Mouse (Mus musculus): ENCODE measurements around the gene Kif20b. TPM values are rescaled to one million over a fixed set of nuclear protein-coding genes. Genes with fewer than 3 reads are reported as not detected.

Gene Kif20b
- polyA plus RNA-seq, 1 experiment from 2014 or later, result 69.7 TPM

DNA sequence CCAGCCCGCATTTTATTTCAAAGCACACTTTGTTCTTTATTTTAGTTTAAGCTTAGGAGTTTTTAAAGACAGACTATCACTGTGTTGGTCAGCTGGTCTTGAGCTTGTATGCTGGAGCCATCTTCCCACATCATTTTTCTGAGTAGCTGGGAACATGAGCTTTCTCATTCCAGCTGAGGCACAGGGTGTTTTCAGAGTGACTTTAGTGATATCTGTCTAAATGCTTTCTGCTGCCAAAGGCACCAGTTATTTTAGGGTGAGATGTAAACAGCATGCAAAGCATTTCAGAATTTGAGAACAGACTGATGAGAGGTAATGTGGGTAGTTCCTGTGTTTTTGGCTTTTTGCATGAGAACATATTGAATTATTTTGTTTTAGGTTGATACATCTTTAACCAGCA lies 25.0 kb downstream of the Kif20b start:
- peaks cover 49% of the 10 kb centered on the region for H3K36me3 ChIP-seq (replicated peaks)
- H3K9ac ChIP-seq, result no peak overlapping the region
- ATAC-seq (ENCODE audit: low FRiP score), result no peak
- H3K4me2 ChIP-seq, result no peak overlapping the region
- no peaks in the 10 kb centered on the region for H3K27me3 ChIP-seq
- H3K4me1 ChIP-seq, result no peaks in the 10 kb centered on the region
- H3K27ac ChIP-seq, result no peak overlapping the region
- H3K4me3 ChIP-seq (replicated peaks), result no peak overlapping the region
- WGBS, result 94% methylated on average over 1 of the region's 1 CpGs
- H3K9me3 ChIP-seq, result no peaks in the 10 kb centered on the region

DNA sequence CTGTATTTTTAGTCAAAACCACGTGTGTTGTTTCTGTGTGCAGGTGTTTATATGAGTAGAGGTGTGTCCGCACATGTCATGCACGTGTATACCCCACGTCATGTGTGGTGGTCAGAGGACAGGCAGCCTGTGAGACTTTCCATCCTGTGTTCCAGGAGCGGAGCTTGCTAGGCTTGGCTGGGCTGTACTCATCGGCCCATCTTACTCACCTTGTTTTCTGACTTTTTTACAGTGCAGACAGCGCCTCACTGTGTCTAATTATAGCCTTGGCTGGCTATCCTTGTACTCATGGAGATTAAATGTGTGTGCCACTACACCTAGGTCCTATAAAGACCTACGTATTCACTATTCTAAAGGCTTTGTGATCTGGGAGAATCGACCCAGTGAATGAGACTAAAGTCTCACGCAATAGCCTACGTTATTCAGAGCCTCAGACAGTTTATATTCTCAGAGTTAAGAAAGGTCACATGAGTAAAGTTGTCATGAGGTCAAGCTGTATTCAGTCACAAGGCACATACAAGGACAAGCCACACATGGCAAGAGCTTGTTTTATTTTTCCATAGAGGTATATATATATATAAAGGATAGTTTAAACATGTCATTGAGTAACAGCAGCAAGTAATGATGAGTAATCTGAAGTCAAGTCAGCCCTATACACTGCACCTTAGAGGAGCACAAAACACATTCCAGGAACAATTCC lies 31.8 kb downstream of the Kif20b start:
- H3K27me3 ChIP-seq, result no peaks in the 10 kb centered on the region
- no peak overlapping the region for H3K4me3 ChIP-seq (replicated peaks)
- H3K4me2 ChIP-seq, result no peak overlapping the region
- H3K4me1 ChIP-seq, result no peaks in the 10 kb centered on the region
- peaks cover 57% of the 10 kb centered on the region for H3K36me3 ChIP-seq (replicated peaks)
- no peaks in the 10 kb centered on the region for H3K9me3 ChIP-seq
- H3K27ac ChIP-seq, result no peak overlapping the region
- H3K9ac ChIP-seq, result no peak overlapping the region
- WGBS, result 90% methylated on average over 11 of the region's 11 CpGs
- ATAC-seq (ENCODE audit: low FRiP score), result no peak

DNA sequence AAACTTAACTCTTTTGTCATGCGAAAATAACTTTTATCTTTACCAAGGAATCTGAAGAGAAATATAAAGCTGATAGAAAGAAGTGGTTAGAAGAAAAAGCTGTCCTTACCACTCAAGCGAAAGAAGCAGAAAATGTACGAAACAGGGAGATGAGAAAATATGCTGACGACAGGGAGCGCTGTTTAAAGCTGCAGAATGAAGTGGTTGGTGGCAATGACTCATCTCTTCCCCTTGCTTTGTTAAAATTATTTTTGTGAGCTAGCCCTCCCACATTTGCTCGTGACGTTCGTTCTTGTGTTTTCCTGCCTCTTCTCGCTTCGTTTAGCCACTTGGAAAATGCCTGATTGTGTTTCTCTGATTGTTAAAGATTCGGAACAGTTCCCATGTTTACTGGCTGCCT lies 37.2 kb downstream of the Kif20b start:
- Histone ChIP-seq H3K4me2 (no peak overlapping the region), H3K4me1 (no peaks in the 10 kb centered on the region), H3K36me3 (replicated peaks) (peaks cover 53% of the 10 kb centered on the region), H3K9ac (no peak overlapping the region), H3K9me3 (no peaks in the 10 kb centered on the region), H3K27ac (no peak overlapping the region), H3K27me3 (no peaks in the 10 kb centered on the region), H3K4me3 (replicated peaks) (no peak overlapping the region)
- 83% methylated on average over 11 of the region's 11 CpGs for WGBS
- no peak for ATAC-seq (ENCODE audit: low FRiP score)

DNA sequence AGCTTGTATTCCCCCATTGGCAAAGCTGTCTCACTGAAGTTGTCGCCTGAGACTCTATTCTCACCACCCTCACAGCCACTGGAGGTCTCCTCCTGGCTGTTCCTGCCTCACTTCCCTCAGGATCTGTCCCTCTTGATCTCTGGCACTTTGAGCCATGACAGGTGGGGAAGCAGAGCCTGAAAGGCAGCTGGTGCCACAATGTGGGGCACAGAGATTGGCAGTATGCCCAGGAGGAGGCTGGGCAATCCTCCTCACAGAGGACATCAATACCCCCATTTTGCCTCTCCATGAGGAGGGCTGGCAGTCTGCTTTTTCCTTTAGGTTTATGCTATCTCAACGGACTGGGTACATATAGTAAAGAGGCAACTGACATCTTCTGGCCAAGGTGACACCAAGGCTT lies 62.6 kb downstream of the Kif20b start:
- no peaks in the 10 kb centered on the region for H3K4me1 ChIP-seq
- H3K36me3 ChIP-seq (replicated peaks), result no peaks in the 10 kb centered on the region
- no peaks in the 10 kb centered on the region for H3K9me3 ChIP-seq
- no peak overlapping the region for H3K4me2 ChIP-seq
- no peak overlapping the region for H3K9ac ChIP-seq
- H3K27me3 ChIP-seq, result no peaks in the 10 kb centered on the region
- no peak overlapping the region for H3K4me3 ChIP-seq (replicated peaks)
- ATAC-seq (ENCODE audit: low FRiP score), result peak; percentile 30; the same call in 1 of the 2 replicates
- 79% methylated on average over 2 of the region's 2 CpGs for WGBS
- no peak overlapping the region for H3K27ac ChIP-seq

DNA sequence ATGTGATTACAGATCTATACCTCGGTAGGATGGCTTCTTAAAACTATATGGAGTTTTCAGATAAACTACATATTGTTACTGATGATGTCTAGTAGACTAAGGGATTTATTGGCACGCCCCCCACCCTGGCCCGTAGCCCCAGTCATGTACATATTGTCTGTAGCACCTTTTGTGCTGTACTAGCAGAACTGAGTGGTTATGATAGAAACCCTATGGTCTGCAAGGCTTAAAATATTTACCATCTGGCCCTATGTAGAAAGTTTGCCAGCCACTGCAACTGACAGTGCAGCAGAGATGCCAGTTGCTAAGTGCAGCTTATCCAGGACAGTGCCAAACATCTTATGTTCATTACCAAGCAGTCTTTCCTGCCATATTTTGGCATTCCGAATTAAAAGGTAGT lies 68.3 kb downstream of the Kif20b start:
- H3K27ac ChIP-seq, result no peak overlapping the region
- 77% methylated on average over 4 of the region's 4 CpGs for WGBS
- H3K36me3 ChIP-seq (replicated peaks), result no peaks in the 10 kb centered on the region
- H3K9me3 ChIP-seq, result no peaks in the 10 kb centered on the region
- no peak overlapping the region for H3K4me3 ChIP-seq (replicated peaks)
- no peaks in the 10 kb centered on the region for H3K27me3 ChIP-seq
- no peak for ATAC-seq (ENCODE audit: low FRiP score)
- no peak overlapping the region for H3K4me2 ChIP-seq
- H3K4me1 ChIP-seq, result no peaks in the 10 kb centered on the region
- H3K9ac ChIP-seq, result no peak overlapping the region

DNA sequence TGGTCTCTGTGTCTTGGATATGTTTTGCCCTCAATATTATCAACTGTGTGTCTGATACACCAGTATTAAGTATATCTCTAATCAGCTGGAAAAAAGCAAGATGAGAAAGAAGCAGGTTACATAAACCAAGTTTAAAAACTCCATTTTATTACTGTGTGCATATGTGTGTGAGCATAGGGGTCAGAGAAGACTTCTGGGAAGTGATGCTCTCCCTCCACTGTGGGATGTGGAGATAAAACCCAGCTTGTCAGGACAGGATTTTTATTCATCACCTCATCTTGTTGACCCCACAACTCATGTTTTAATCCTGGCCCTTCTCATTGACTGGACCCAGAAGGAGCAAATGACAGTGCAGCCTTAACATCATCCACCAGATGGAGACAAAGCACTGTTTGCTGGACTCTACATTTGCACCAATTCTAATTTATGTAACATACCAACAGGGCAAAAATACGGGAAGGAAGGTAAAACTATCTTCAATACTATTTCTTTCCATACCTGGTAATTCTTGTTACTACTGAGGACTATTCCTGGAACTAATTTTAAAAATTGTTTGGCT lies 70.9 kb downstream of the Kif20b start:
- H3K4me3 ChIP-seq (replicated peaks), result no peak overlapping the region
- H3K9me3 ChIP-seq, result no peaks in the 10 kb centered on the region
- peak; percentile 75 for ATAC-seq (ENCODE audit: low FRiP score)
- H3K4me2 ChIP-seq, result no peak overlapping the region
- H3K27ac ChIP-seq, result no peak overlapping the region
- WGBS, result 17% methylated on average over 1 of the region's 1 CpGs
- no peaks in the 10 kb centered on the region for H3K4me1 ChIP-seq
- H3K36me3 ChIP-seq (replicated peaks), result no peaks in the 10 kb centered on the region
- no peaks in the 10 kb centered on the region for H3K27me3 ChIP-seq
- H3K9ac ChIP-seq, result no peak overlapping the region

DNA sequence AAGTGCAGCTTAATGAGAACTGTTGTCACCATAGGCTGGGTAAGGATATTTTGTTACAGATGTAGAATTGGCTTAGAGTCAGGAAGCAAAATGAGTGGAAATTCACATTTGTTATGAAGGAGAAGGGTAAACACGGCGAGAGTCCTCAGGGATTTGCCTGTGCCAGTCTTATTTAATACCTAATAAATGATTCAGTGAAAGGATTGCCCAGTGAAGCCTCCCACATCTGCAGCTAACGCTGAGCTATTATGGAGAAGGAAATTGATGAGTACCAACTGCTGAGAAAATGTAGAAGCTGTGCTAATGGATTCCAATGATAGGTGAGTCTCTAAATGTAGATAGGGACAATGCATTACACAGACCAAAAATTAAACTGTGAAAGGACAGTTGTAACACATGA lies 92.9 kb downstream of the Kif20b start:
- H3K27me3 ChIP-seq, result no peaks in the 10 kb centered on the region
- no peak overlapping the region for H3K27ac ChIP-seq
- H3K4me2 ChIP-seq, result no peak overlapping the region
- WGBS, result 82% methylated on average over 3 of the region's 3 CpGs
- H3K4me3 ChIP-seq (replicated peaks), result no peak overlapping the region
- ATAC-seq (ENCODE audit: low FRiP score), result no peak
- no peaks in the 10 kb centered on the region for H3K36me3 ChIP-seq (replicated peaks)
- H3K9ac ChIP-seq, result no peak overlapping the region
- no peaks in the 10 kb centered on the region for H3K4me1 ChIP-seq
- no peaks in the 10 kb centered on the region for H3K9me3 ChIP-seq

DNA sequence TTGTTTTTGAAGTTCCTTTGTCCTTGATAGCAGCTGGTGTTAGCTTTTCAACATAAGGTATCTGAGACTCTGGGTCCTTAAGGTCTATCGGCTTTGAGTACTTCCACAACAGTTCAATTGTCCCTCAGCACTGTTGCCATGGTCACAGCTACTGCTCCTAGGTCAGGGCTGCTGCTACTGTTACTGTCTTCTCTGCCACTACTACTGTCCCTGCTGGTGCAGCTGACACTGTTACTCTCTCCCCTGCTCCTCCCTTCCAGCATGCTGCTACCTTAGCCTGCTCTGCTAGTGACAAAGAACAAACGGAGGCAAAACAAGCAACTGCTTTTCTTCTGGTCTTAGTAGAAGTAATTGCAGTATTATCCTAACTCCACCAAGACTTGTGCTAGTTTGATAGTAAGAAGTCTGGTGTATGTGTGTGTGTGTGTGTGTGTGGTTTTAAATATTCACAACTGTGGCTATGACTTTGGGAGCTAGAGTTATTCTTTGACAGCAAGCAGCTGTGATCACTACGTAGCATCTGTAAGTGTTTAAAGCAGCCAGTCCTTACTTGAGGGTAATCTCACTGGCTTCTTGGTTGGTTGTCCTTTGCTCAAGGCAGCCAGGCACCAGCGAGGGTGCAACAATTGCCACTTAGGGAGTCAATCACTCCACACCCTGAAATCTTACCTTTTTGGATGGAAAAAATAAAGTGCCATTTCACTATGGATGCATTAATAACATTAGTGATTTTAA lies 95.5 kb downstream of the Kif20b start:
- Histone ChIP-seq H3K27ac (no peak overlapping the region), H3K9ac (no peak overlapping the region), H3K9me3 (no peaks in the 10 kb centered on the region), H3K27me3 (no peaks in the 10 kb centered on the region), H3K36me3 (replicated peaks) (no peaks in the 10 kb centered on the region), H3K4me2 (no peak overlapping the region), H3K4me1 (no peaks in the 10 kb centered on the region), H3K4me3 (replicated peaks) (no peak overlapping the region)
- WGBS, result 77% methylated on average over 4 of the region's 4 CpGs
- no peak for ATAC-seq (ENCODE audit: low FRiP score)

DNA sequence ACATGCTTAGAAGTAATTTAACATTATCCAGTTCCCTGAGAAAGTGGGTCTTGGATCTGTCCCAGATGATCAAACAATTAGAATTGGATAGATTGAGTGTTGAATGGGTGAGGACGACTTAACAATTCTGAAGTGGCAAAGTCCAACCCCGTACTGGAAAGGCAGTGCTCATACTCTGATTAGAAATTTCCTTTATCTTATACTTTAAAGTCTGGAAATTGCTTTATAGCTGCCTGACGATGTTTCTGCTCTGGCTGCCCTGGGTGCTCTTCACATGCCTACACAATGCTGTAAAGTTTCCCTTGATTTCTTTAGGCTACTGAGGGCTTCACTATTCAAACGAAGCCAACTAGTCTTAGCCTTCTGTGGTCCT lies 96.0 kb downstream of the Kif20b start:
- Histone ChIP-seq H3K27ac (no peak overlapping the region), H3K4me3 (replicated peaks) (no peak overlapping the region), H3K27me3 (no peaks in the 10 kb centered on the region), H3K9me3 (no peaks in the 10 kb centered on the region), H3K9ac (no peak overlapping the region), H3K4me1 (no peaks in the 10 kb centered on the region), H3K4me2 (no peak overlapping the region), H3K36me3 (replicated peaks) (no peaks in the 10 kb centered on the region)
- ATAC-seq (ENCODE audit: low FRiP score), result no peak
- WGBS, result 81% methylated on average over 4 of the region's 4 CpGs

MicroRNAs within 50 kb of the gene (microRNA counts, 519-probe panel; counts per million panel counts)
- microRNA mmu-miR-1950, result not detected

Small RNAs within 50 kb of the gene (microRNA-seq; reads per million reads assigned to microRNA genes)
- gene Mir1950, result not detected

Other genes starting within 250 kb of the Kif20b start
- 1.0 and 1.3 TPM in 2 replicates for gene Slc16a12, start 175.1 kb upstream of the Kif20b start, polyA plus RNA-seq (2016; fragmentation: Nextera tagmentation; extraction: Ambion mirVana)
- gene Pank1, start 42.9 kb upstream of the Kif20b start, polyA plus RNA-seq (2016; fragmentation: Nextera tagmentation; extraction: Ambion mirVana), result 9.2 and 9.9 TPM in 2 replicates

Measured in forebrain, embryonic 12.5 days (tissue).